Mouse (Mus musculus): Measurements from ENCODE around the gene Kif26b.

DNA sequence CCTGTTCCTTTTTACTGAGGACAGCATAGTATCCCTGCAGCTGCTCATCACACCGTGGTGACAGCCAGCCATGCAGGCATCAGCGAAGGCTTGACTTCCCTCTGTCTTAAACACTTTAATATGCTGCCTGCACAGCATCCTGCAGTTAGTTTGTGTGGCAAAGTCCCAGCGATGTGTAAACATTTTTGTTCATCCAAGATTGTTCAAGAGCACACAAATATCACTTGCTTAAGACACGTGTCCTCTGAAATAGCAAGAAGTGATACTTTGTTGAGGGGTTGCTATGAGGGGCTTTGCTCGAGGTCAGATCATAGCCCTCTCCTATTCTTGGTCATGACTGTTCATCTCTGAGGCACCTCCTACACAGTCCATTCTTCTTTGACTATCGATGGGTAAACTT lies 303.6 kb downstream of the Kif26b start:
- TF ChIP-seq CTCF (IDR thresholded peaks at IDR 0.05; ENCODE audit: control insufficient read depth, insufficient read depth, low read length) (no peak), POLR2A (IDR thresholded peaks at IDR 0.05; ENCODE audit: borderline replicate concordance, control insufficient read depth, low read depth, low read length) (no peak)
